Mouse (Mus musculus) spleen, postnatal 10 days (tissue): ENCODE results near the gene Exog.
A peak's percentile ranks its signal among the peaks of the same experiment; 100 is the strongest.

Source experiments
- DNase-seq, 2 experiments: peaks; one replicate each; pipeline ENCODE4 v3.0.0; 2021 to 2022; ENCODE audit warnings: low spot score in 2 of 2

Gene Exog

GRCm38 (mm10) chr9:119460410-119460809, 15.7 kb downstream of the Exog start:
- DNase-seq, result peak; percentile 47 to 77

- no peak for DNase-seq
Observed at GRCm38 (mm10) chr9:119465056-119465455, 20.3 kb downstream of the Exog start.

- no peak for DNase-seq
Observed at GRCm38 (mm10) chr9:119465595-119465994, 20.9 kb downstream of the Exog start.

- DNase-seq, result peak; percentile 53 to 73
Observed at GRCm38 (mm10) chr9:119469691-119470353, 25.1 kb downstream of the Exog start.

GRCm38 (mm10) chr9:119472412-119472918, 27.7 kb downstream of the Exog start:
- DNase-seq, result no peak

- no peak for DNase-seq
Observed at GRCm38 (mm10) chr9:119473011-119473410, 28.3 kb downstream of the Exog start.

- DNase-seq, result peak in 1 of 2 experiments; percentile 13
Observed at GRCm38 (mm10) chr9:119473608-119474164, 28.9 kb downstream of the Exog start.

- DNase-seq, result no peak
Observed at GRCm38 (mm10) chr9:119474717-119475611, 30.2 kb downstream of the Exog start.

- no peak for DNase-seq
Observed at GRCm38 (mm10) chr9:119477754-119478153, 33.0 kb downstream of the Exog start.

- no peak for DNase-seq
Observed at GRCm38 (mm10) chr9:119478345-119478744, 33.6 kb downstream of the Exog start.

- DNase-seq, result no peak
Observed at GRCm38 (mm10) chr9:119479297-119479696, 34.6 kb downstream of the Exog start.

- no peak for DNase-seq
Observed at GRCm38 (mm10) chr9:119481612-119482011, 36.9 kb downstream of the Exog start.

GRCm38 (mm10) chr9:119483554-119484353, 39.0 kb downstream of the Exog start:
- DNase-seq, result no peak

GRCm38 (mm10) chr9:119484420-119484819, 39.7 kb downstream of the Exog start:
- no peak for DNase-seq

- no peak for DNase-seq
Observed at GRCm38 (mm10) chr9:119484868-119485267, 40.1 kb downstream of the Exog start.

- no peak for DNase-seq
Observed at GRCm38 (mm10) chr9:119496354-119496753, 51.6 kb downstream of the Exog start.

- no peak for DNase-seq
Observed at GRCm38 (mm10) chr9:119496960-119497359, 52.2 kb downstream of the Exog start.

GRCm38 (mm10) chr9:119497546-119498246, 53.0 kb downstream of the Exog start:
- DNase-seq, result no peak

GRCm38 (mm10) chr9:119498247-119498607, 53.5 kb downstream of the Exog start:
- DNase-seq, result no peak

GRCm38 (mm10) chr9:119498885-119499284, 54.1 kb downstream of the Exog start:
- no peak for DNase-seq

- no peak for DNase-seq
Observed at GRCm38 (mm10) chr9:119503613-119504012, 58.9 kb downstream of the Exog start.
